ENCODE assay signal across 8 mouse cellular contexts in the genomic region with DNA sequence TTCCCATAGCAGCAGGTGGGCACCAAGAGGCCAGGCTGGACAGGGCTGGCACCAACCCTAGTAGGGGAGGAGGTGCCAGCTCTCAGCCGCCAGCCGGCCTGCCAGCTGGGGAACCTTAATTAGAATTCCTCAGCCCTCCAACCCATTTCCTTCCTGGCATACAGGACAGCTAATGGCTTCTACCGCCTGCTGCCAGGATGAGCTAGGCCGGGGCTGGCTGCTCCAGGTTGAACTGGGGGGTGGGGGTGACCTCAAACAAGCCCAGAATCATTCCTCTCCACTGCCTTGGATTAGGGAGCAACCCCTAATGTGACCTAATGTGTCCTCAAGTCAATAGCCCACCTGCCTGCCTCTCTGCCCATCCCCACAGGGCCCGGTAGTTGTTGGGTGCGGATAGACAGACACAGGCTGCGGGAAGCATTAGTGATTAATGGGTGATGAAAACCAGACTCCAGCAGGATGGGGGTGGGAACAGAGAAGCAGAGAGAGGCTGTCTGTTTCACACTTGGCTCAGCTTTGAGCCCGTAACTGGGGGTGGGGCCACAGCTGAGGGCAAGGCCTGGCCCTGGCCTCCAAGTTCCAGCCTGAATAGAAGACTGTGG.
DNase-seq lines count a peak whose midpoint lies in the region; ATAC-seq lines count a peak whose summit lies in the region.

No protein-coding gene starts in this region.

- H3K27ac ChIP-seq in forebrain, embryonic 10.5 days, result peak overlapping the region; percentile 65
- no peak overlapping the region for H3K27ac ChIP-seq in forebrain, embryonic 11.5 days (ENCODE audit: low read depth, low read length)
- H3K27ac ChIP-seq in hindbrain, embryonic 16.5 days (ENCODE audit: low read depth, low read length), result peak overlapping the region; percentile 81
- peak overlapping the region; percentile 80 for H3K27ac ChIP-seq in neural tube, embryonic 15.5 days (replicated peaks)

- ATAC-seq in forebrain, embryonic 11.5 days (replicated peaks; ENCODE audit: low FRiP score), result no peak
- ATAC-seq in hindbrain, embryonic 16.5 days, result peak; percentile 94
- ATAC-seq in neural tube, embryonic 15.5 days (ENCODE audit: low FRiP score), result peak; percentile 87

- no peaks in the 10 kb centered on the region for H3K9me3 ChIP-seq in forebrain, embryonic 10.5 days
- H3K9me3 ChIP-seq in forebrain, embryonic 11.5 days (ENCODE audit: control insufficient read depth, low read length), result no peaks in the 10 kb centered on the region
- H3K9me3 ChIP-seq in hindbrain, embryonic 16.5 days (ENCODE audit: control insufficient read depth, low read length), result no peaks in the 10 kb centered on the region
- no peaks in the 10 kb centered on the region for H3K9me3 ChIP-seq in neural tube, embryonic 15.5 days (replicated peaks)

- intact Hi-C loops in left cerebral cortex, postnatal 10 days (cut with DNase I), result no loop called here

- 68% methylated on average over 8 of the region's 8 CpGs for WGBS in forebrain, embryonic 10.5 days
- WGBS in forebrain, embryonic 11.5 days, result 79% methylated on average over 8 of the region's 8 CpGs
- WGBS in hindbrain, embryonic 16.5 days, result 38% methylated on average over 8 of the region's 8 CpGs
- 13% methylated on average over 8 of the region's 8 CpGs for WGBS in neural tube, embryonic 15.5 days

- peaks cover 47% of the 10 kb centered on the region for H3K4me1 ChIP-seq in forebrain, embryonic 10.5 days
- peaks cover 9% of the 10 kb centered on the region; the same call in 1 of the 2 replicates for H3K4me1 ChIP-seq in forebrain, embryonic 11.5 days (replicated peaks; ENCODE audit: control insufficient read depth, insufficient read depth, low read length)
- peaks cover 15% of the 10 kb centered on the region for H3K4me1 ChIP-seq in hindbrain, embryonic 16.5 days (ENCODE audit: control insufficient read depth, insufficient read depth, low read depth, low read length)
- peaks cover 31% of the 10 kb centered on the region for H3K4me1 ChIP-seq in neural tube, embryonic 15.5 days

- no peaks in the 10 kb centered on the region for H3K27me3 ChIP-seq in forebrain, embryonic 10.5 days (ENCODE audit: poor library complexity, severe bottlenecking)
- H3K27me3 ChIP-seq in forebrain, embryonic 11.5 days (ENCODE audit: control insufficient read depth, insufficient read depth, low read length), result no peaks in the 10 kb centered on the region
- no peaks in the 10 kb centered on the region for H3K27me3 ChIP-seq in hindbrain, embryonic 16.5 days (replicated peaks; ENCODE audit: control insufficient read depth, insufficient read depth, low read length)
- H3K27me3 ChIP-seq in neural tube, embryonic 15.5 days (replicated peaks), result no peaks in the 10 kb centered on the region

- no peak overlapping the region for H3K4me2 ChIP-seq in forebrain, embryonic 11.5 days (ENCODE audit: low read depth, low read length, severe bottlenecking)
- H3K4me2 ChIP-seq in hindbrain, embryonic 16.5 days (ENCODE audit: low read length), result peak overlapping the region; percentile 18; the same call in 1 of the 2 replicates
- H3K4me2 ChIP-seq in neural tube, embryonic 15.5 days, result no peak overlapping the region

- no peak for DNase-seq in forebrain, embryonic 10.5 days (ENCODE audit: extremely low spot score, low spot score)
- DNase-seq in forebrain, embryonic 11.5 days (ENCODE audit: low spot score), result no peak
- DNase-seq in cerebellum, adult 9-10 months, result peak; percentile 40
- DNase-seq in frontal cortex, postnatal 10 days (ENCODE audit: low spot score in 2 of 2), result peak; percentile 67 to 79
- DNase-seq in left cerebral cortex, postnatal 10 days (ENCODE audit: extremely low spot score in 1 of 2, low spot score in 2 of 2), result peak; percentile 72 to 75
- no peak for DNase-seq in natural killer cell, adult 2 months (ENCODE audit: low spot score in 2 of 2)

- no peaks in the 10 kb centered on the region for H3K36me3 ChIP-seq in forebrain, embryonic 10.5 days (replicated peaks)
- H3K36me3 ChIP-seq in forebrain, embryonic 11.5 days (ENCODE audit: control insufficient read depth, insufficient read depth, low read length), result no peaks in the 10 kb centered on the region
- H3K36me3 ChIP-seq in hindbrain, embryonic 16.5 days (ENCODE audit: control insufficient read depth, insufficient read depth, low read length), result no peaks in the 10 kb centered on the region
- H3K36me3 ChIP-seq in neural tube, embryonic 15.5 days, result no peaks in the 10 kb centered on the region

- no peak overlapping the region for H3K4me3 ChIP-seq in forebrain, embryonic 10.5 days
- no peak overlapping the region for H3K4me3 ChIP-seq in forebrain, embryonic 11.5 days (ENCODE audit: low read depth, low read length)
- no peak overlapping the region for H3K4me3 ChIP-seq in hindbrain, embryonic 16.5 days (ENCODE audit: low read length)
- H3K4me3 ChIP-seq in neural tube, embryonic 15.5 days (replicated peaks), result no peak overlapping the region

- no peak overlapping the region for H3K9ac ChIP-seq in forebrain, embryonic 11.5 days (ENCODE audit: low read length)
- H3K9ac ChIP-seq in hindbrain, embryonic 16.5 days (ENCODE audit: low read depth, low read length), result no peak overlapping the region
- no peak overlapping the region for H3K9ac ChIP-seq in neural tube, embryonic 15.5 days (replicated peaks)

Comparison
In these comparisons a context has a peak if more than half of its experiments do, and no peak if none do; other contexts are left out.
1. DNase-seq: peak in cerebellum, adult 9-10 months (single experiment), frontal cortex, postnatal 10 days (2 of 2) and left cerebral cortex, postnatal 10 days (2 of 2); none in forebrain, embryonic 10.5 days (single experiment), forebrain, embryonic 11.5 days (single experiment) and natural killer cell, adult 2 months (0 of 2).